Mouse (Mus musculus): ENCODE measurements around the gene Tecpr1. TPM values are rescaled to one million over a fixed set of nuclear protein-coding genes. Genes with fewer than 3 reads are reported as not detected.

Gene Tecpr1
- polyA plus RNA-seq, 1 experiment from 2014 or later = 35.7 TPM

- 0% methylated on average over 28 of the region's 40 CpGs for WGBS
- peak overlapping the region; percentile 97 for H3K4me3 ChIP-seq (ENCODE audit: low read depth, low read length)
- H3K4me1 ChIP-seq (ENCODE audit: control insufficient read depth, insufficient read depth, low read length) = peaks cover 28% of the 10 kb centered on the region
- peak overlapping the region; percentile 91 for H3K4me2 ChIP-seq (ENCODE audit: low read depth, low read length)
- no peaks in the 10 kb centered on the region for H3K36me3 ChIP-seq (ENCODE audit: control insufficient read depth, insufficient read depth, low read length)
- H3K27ac ChIP-seq (ENCODE audit: low read depth, low read length) = peak overlapping the region; percentile 68
- H3K27me3 ChIP-seq (ENCODE audit: control insufficient read depth, insufficient read depth, low read length) = no peaks in the 10 kb centered on the region; the same call in 1 of the 2 replicates
- no peaks in the 10 kb centered on the region for H3K9me3 ChIP-seq (ENCODE audit: control insufficient read depth, low read length)
- peak; percentile 62 for ATAC-seq (ENCODE audit: low read depth)
- peak overlapping the region; percentile 90 for H3K9ac ChIP-seq (replicated peaks; ENCODE audit: low read depth, low read length)
Measured at GRCm38 (mm10) chr5:144255632-144256540, 32.5 kb upstream of the Tecpr1 start.

DNA sequence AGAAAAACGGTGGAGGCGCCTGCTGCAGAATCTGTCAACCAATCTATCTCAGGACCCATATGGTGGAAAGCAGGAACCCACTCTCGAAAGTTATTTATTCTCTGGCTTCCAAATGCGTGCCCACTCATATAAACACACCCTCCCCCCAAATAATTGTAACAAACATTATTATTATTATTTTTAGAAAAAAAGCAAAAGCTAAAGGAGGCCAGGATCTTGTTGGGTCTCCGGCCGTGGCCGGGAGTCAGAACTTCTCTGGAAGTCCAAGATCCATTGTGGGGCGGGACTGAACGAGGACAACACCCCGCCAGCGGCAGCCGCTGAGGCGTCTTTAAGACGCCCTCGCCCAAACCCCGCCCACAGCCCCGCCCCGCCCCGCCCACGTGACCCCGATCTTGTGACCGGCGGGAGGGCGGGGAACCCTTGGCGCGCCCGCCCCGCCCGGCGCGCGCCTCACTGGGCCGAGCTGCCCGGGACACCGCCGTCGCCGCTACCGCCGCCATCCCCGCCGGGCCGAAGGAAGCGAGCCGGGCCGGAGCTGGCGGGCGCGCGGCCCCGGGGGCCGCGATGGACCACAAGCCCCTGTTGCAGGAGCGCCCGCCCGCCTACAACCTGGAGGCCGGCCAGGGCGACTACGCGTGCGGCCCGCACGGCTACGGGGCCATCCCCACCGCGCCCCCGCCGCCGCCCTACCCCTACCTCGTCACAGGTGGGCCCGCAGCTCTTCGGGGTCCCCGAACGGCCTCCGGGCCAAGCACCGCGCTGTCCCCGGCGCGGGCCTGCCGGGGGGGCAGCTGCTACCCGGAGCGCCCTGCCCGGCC is 31.6 kb upstream of the Tecpr1 start:
- peak overlapping the region; percentile 97 for H3K4me3 ChIP-seq (ENCODE audit: low read depth, low read length)
- H3K4me2 ChIP-seq (ENCODE audit: low read depth, low read length) = peak overlapping the region; percentile 91
- H3K9ac ChIP-seq (replicated peaks; ENCODE audit: low read depth, low read length) = peak overlapping the region; percentile 90
- H3K27ac ChIP-seq (ENCODE audit: low read depth, low read length) = peak overlapping the region; percentile 68
- no peaks in the 10 kb centered on the region for H3K9me3 ChIP-seq (ENCODE audit: control insufficient read depth, low read length)
- peaks cover 28% of the 10 kb centered on the region for H3K4me1 ChIP-seq (ENCODE audit: control insufficient read depth, insufficient read depth, low read length)
- H3K27me3 ChIP-seq (ENCODE audit: control insufficient read depth, insufficient read depth, low read length) = no peaks in the 10 kb centered on the region; the same call in 1 of the 2 replicates
- peak; percentile 76 for ATAC-seq (ENCODE audit: low read depth)
- H3K36me3 ChIP-seq (ENCODE audit: control insufficient read depth, insufficient read depth, low read length) = no peaks in the 10 kb centered on the region
- WGBS = under 1% methylated on average over 61 of the region's 84 CpGs

- H3K4me2 ChIP-seq (ENCODE audit: low read depth, low read length) = peak overlapping the region; percentile 91
- no peaks in the 10 kb centered on the region; the same call in 1 of the 2 replicates for H3K27me3 ChIP-seq (ENCODE audit: control insufficient read depth, insufficient read depth, low read length)
- H3K27ac ChIP-seq (ENCODE audit: low read depth, low read length) = no peak overlapping the region
- 61% methylated on average over 16 of the region's 16 CpGs for WGBS
- no peaks in the 10 kb centered on the region for H3K36me3 ChIP-seq (ENCODE audit: control insufficient read depth, insufficient read depth, low read length)
- H3K9ac ChIP-seq (replicated peaks; ENCODE audit: low read depth, low read length) = no peak overlapping the region
- H3K4me3 ChIP-seq (ENCODE audit: low read depth, low read length) = peak overlapping the region; percentile 97
- H3K4me1 ChIP-seq (ENCODE audit: control insufficient read depth, insufficient read depth, low read length) = peaks cover 25% of the 10 kb centered on the region
- no peaks in the 10 kb centered on the region for H3K9me3 ChIP-seq (ENCODE audit: control insufficient read depth, low read length)
- ATAC-seq (ENCODE audit: low read depth) = no peak
Measured at GRCm38 (mm10) chr5:144254122-144254810, 30.9 kb upstream of the Tecpr1 start.

DNA sequence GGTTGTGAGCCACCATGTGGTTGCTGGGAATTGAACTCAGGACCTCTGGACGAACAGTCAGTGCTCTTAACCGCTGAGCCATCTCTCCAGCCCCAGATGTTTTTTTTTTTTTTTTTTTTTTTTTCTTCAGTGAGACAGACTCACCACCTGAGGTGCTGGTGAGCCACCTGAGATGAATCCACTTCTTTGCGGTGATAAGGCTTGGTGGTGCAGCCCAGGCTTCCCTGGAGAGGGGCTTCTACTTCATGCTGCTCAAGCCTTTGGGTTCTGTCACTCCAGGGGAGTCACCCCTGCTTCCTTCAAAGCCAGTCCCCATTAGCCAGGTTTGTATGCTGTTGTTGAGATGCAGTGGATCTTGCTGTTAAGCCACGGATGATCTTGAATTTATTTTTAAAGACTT is 29.8 kb upstream of the Tecpr1 start:
- Histone ChIP-seq H3K4me3 (ENCODE audit: low read depth, low read length) (no peak overlapping the region), H3K4me1 (ENCODE audit: control insufficient read depth, insufficient read depth, low read length) (peaks cover 16% of the 10 kb centered on the region), H3K9ac (replicated peaks; ENCODE audit: low read depth, low read length) (no peak overlapping the region), H3K36me3 (ENCODE audit: control insufficient read depth, insufficient read depth, low read length) (no peaks in the 10 kb centered on the region), H3K9me3 (ENCODE audit: control insufficient read depth, low read length) (no peaks in the 10 kb centered on the region), H3K27me3 (ENCODE audit: control insufficient read depth, insufficient read depth, low read length) (no peaks in the 10 kb centered on the region; the same call in 1 of the 2 replicates), H3K27ac (ENCODE audit: low read depth, low read length) (no peak overlapping the region), H3K4me2 (ENCODE audit: low read depth, low read length) (no peak overlapping the region)
- no peak for ATAC-seq (ENCODE audit: low read depth)
- 71% methylated on average over 4 of the region's 4 CpGs for WGBS

GRCm38 (mm10) chr5:144251876-144252577 is 28.6 kb upstream of the Tecpr1 start:
- Histone ChIP-seq H3K27me3 (ENCODE audit: control insufficient read depth, insufficient read depth, low read length) (no peaks in the 10 kb centered on the region; the same call in 1 of the 2 replicates), H3K4me3 (ENCODE audit: low read depth, low read length) (no peak overlapping the region), H3K27ac (ENCODE audit: low read depth, low read length) (no peak overlapping the region), H3K9me3 (ENCODE audit: control insufficient read depth, low read length) (no peaks in the 10 kb centered on the region), H3K9ac (replicated peaks; ENCODE audit: low read depth, low read length) (no peak overlapping the region), H3K4me1 (ENCODE audit: control insufficient read depth, insufficient read depth, low read length) (peaks cover 4% of the 10 kb centered on the region), H3K36me3 (ENCODE audit: control insufficient read depth, insufficient read depth, low read length) (no peaks in the 10 kb centered on the region), H3K4me2 (ENCODE audit: low read depth, low read length) (no peak overlapping the region)
- WGBS = 88% methylated on average over 13 of the region's 13 CpGs
- no peak for ATAC-seq (ENCODE audit: low read depth)

DNA sequence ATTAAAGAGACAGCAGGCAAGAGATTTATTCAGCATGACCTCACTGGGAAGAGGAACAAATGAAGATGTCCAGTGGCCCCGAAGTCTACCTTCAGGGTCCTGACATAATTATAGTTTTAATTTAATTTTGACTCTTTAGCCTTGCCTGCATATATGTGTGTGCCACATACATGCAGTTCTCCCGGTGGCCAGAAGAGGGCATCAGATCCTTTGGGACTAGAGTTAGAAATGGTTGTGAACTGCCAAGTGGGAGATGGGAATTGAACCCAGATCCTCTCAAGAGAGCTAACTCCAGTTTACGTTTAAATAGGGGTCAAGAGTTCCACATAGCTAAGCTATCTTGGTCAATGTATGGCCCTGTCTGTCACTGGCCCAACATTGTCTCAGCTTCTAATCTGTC is 26.5 kb upstream of the Tecpr1 start:
- H3K36me3 ChIP-seq (ENCODE audit: control insufficient read depth, insufficient read depth, low read length) = no peaks in the 10 kb centered on the region
- no peak overlapping the region for H3K27ac ChIP-seq (ENCODE audit: low read depth, low read length)
- H3K9ac ChIP-seq (replicated peaks; ENCODE audit: low read depth, low read length) = no peak overlapping the region
- H3K4me1 ChIP-seq (ENCODE audit: control insufficient read depth, insufficient read depth, low read length) = no peaks in the 10 kb centered on the region
- H3K27me3 ChIP-seq (ENCODE audit: control insufficient read depth, insufficient read depth, low read length) = no peaks in the 10 kb centered on the region
- H3K4me3 ChIP-seq (ENCODE audit: low read depth, low read length) = no peak overlapping the region
- no peak for ATAC-seq (ENCODE audit: low read depth)
- WGBS = 91% methylated on average over 3 of the region's 3 CpGs
- no peaks in the 10 kb centered on the region for H3K9me3 ChIP-seq (ENCODE audit: control insufficient read depth, low read length)
- H3K4me2 ChIP-seq (ENCODE audit: low read depth, low read length) = no peak overlapping the region

GRCm38 (mm10) chr5:144247906-144248585 is 24.6 kb upstream of the Tecpr1 start:
- H3K36me3 ChIP-seq (ENCODE audit: control insufficient read depth, insufficient read depth, low read length) = no peaks in the 10 kb centered on the region
- no peak overlapping the region for H3K9ac ChIP-seq (replicated peaks; ENCODE audit: low read depth, low read length)
- no peak for ATAC-seq (ENCODE audit: low read depth)
- H3K27ac ChIP-seq (ENCODE audit: low read depth, low read length) = no peak overlapping the region
- WGBS = 84% methylated on average over 10 of the region's 10 CpGs
- H3K4me1 ChIP-seq (ENCODE audit: control insufficient read depth, insufficient read depth, low read length) = no peaks in the 10 kb centered on the region
- H3K9me3 ChIP-seq (ENCODE audit: control insufficient read depth, low read length) = no peaks in the 10 kb centered on the region
- no peak overlapping the region for H3K4me2 ChIP-seq (ENCODE audit: low read depth, low read length)
- H3K4me3 ChIP-seq (ENCODE audit: low read depth, low read length) = no peak overlapping the region
- H3K27me3 ChIP-seq (ENCODE audit: control insufficient read depth, insufficient read depth, low read length) = no peaks in the 10 kb centered on the region

DNA sequence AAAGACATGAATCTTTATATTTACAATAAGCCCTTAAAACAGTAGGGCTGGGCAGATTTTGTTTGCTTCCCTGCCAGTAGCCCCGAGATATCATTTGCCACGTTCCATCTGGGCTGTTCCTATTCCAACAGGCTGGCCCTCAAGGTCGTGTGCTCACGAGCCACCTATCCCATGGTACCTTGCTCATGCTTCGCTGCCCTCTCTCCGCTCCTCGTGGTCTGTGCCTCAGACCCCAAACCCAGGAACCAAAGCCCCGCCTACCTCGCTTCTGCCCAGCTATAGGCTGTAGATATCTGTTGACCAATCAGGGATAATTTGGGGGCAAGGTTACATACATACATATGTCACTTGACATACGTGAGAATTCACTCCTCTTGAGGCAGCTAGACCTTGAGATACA is 23.9 kb upstream of the Tecpr1 start:
- Histone ChIP-seq H3K4me1 (ENCODE audit: control insufficient read depth, insufficient read depth, low read length) (no peaks in the 10 kb centered on the region), H3K4me2 (ENCODE audit: low read depth, low read length) (no peak overlapping the region)
- 84% methylated on average over 10 of the region's 10 CpGs for WGBS

More for the DNA sequence above, 23.9 kb upstream of the Tecpr1 start:
- Histone ChIP-seq H3K27me3 (ENCODE audit: control insufficient read depth, insufficient read depth, low read length) (no peaks in the 10 kb centered on the region), H3K4me3 (ENCODE audit: low read depth, low read length) (no peak overlapping the region), H3K9ac (replicated peaks; ENCODE audit: low read depth, low read length) (no peak overlapping the region), H3K27ac (ENCODE audit: low read depth, low read length) (no peak overlapping the region), H3K36me3 (ENCODE audit: control insufficient read depth, insufficient read depth, low read length) (no peaks in the 10 kb centered on the region), H3K9me3 (ENCODE audit: control insufficient read depth, low read length) (no peaks in the 10 kb centered on the region)
- no peak for ATAC-seq (ENCODE audit: low read depth)

Data from neural tube, embryonic 14.5 days (tissue).